Mouse (Mus musculus): ENCODE measurements at regions not wholly inside any gene's neighbourhood (a gene's known extent, or its start where the extent isn't known, plus 50 kb on each side); places are given as distances from the start of the nearest gene placed in this dataset.

DNA sequence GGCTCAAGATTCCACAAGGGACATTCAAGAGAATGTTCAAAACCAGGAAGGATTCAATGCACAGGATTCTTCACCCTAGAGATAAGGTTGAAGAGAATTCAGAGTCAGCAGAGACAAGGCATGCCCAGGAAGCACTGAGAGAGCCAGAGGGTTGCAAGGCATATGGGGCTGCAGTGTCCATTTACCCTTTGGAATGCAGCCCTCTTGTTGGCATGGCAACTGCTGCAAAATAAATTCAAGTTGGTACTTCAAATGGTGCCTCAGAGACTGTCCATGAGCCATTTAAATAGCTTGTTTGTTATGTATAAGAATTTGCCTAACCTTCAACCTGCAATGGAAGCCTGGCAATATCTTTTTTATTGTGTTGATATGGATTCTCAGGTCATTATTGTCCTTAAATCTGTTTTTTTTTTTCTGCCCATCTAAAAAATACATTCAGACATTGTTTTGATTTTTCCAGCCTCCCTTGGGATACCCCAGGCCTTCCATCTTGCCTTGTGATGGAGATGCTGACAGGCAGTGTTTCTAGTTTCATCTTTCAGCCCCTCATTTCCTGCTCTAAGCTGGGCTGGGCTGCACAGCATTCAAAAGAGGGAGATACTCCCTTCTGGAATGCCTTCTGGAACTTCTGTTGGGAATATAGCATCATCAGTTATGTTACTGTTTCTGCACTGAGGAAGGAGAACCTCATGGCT is 791.9 kb upstream of the 4930452B06Rik start:
- TF ChIP-seq ZC3H11A (IDR thresholded peaks at IDR 0.05; ENCODE audit: borderline replicate concordance, low read depth, low read length) (no peak), CHD2 (IDR thresholded peaks at IDR 0.05; ENCODE audit: low read depth, low read length) (no peak)

Measured in ES-E14 (cell line).